Mouse (Mus musculus): ENCODE data around the gene AC129217.1.

- no peak for TF ChIP-seq CTCF (IDR thresholded peaks at IDR 0.05; ENCODE audit: insufficient read depth, low read length)
- TF ChIP-seq POLR2A (IDR thresholded peaks at IDR 0.05; ENCODE audit: borderline replicate concordance, extremely low read depth, low read depth, low read length), result no peak
Measured at GRCm38 (mm10) chr19:8831262-8831661, 1.7 kb downstream of the AC129217.1 start.
